In the genomic region with DNA sequence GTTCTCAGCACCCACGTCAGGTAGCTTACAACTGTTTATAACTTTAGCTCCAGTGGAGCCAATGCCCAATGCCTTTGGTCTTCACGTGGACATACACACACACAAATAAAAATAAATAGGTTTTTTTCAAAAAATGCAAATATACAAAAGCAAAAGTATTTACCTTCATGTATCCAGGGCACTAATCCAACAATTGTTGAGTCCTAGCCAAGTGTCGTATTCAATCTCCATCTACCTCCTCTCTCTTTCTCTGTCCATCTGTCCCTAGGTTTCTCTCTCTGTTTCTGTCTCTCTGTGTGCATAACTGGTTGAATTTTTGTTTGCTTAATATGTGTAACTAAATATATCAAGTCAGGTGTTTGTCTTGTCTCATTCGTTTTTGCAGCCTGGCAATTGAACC, we compare ENCODE assay signal across 15 mouse cellular contexts.
DNase-seq lines count a peak whose midpoint lies in the region; ATAC-seq lines count a peak whose summit lies in the region.
"Had no signal": no experiment of that assay in that cellular context is flagged by ENCODE, and none has a peak within 500 bp of the region (broad histone marks: within the 10 kb centered on the region; RNA-seq: fewer than 3 reads in every experiment).

No protein-coding gene starts in this region.

- DNase-seq in cerebellum, adult 11 months: no peak
- peak; percentile 66 to 69 for DNase-seq in cerebellum, postnatal 10 days
- DNase-seq in cerebellum, postnatal 4 days (ENCODE audit: low spot score in 2 of 2): no peak
- peak; percentile 30 for DNase-seq in brain, adult 2 months (ENCODE audit: low read depth, low spot score)
- DNase-seq: adrenal gland, adult 8-10 months; adrenal gland, postnatal 14 days; adrenal gland, postnatal 36 days; B cell, adult 2 months; embryo, embryonic 11 days had no signal

- peak; percentile 45; the same call in 1 of the 2 replicates for ATAC-seq in cerebellum, adult (ENCODE audit: insufficient number of reproducible peaks, low FRiP score, low TSS enrichment)
- ATAC-seq: activated CD4-positive, CD25-positive, alpha-beta regulatory T cell, adult 4 months; CD4-positive, CD25-positive, alpha-beta regulatory T cell, adult 4 months; forebrain, embryonic 14.5 days; forebrain, embryonic 16.5 days; Patski had no signal

Comparison
In these comparisons a context has a peak if more than half of its experiments do, and no peak if none do; other contexts are left out.
1. DNase-seq: peak in cerebellum, postnatal 10 days (2 of 2) and brain, adult 2 months (single experiment); none in cerebellum, adult 11 months (single experiment) and cerebellum, postnatal 4 days (0 of 2).